In genomic region chr16:31403971-31404370, GRCm38 (mm10) we compare ENCODE assay signal across 30 mouse cellular contexts.
"Had no signal": no experiment of that assay in that cellular context is flagged by ENCODE, and none has a peak within 500 bp of the region (broad histone marks: within the 10 kb centered on the region; RNA-seq: fewer than 3 reads in every experiment).

No protein-coding gene starts in this region.

- H3K4me2 ChIP-seq: limb, embryonic 12.5 days; limb, embryonic 13.5 days; limb, embryonic 15.5 days; liver, embryonic 12.5 days; liver, embryonic 13.5 days; liver, embryonic 15.5 days; lung, embryonic 14.5 days; lung, embryonic 15.5 days; midbrain, embryonic 11.5 days; midbrain, embryonic 12.5 days; midbrain, embryonic 13.5 days; midbrain, embryonic 15.5 days; neural tube, embryonic 12.5 days had no signal

- H3K27ac ChIP-seq: limb, embryonic 10.5 days; limb, embryonic 12.5 days; limb, embryonic 13.5 days; limb, embryonic 15.5 days; liver, embryonic 12.5 days; liver, embryonic 13.5 days; liver, embryonic 14.5 days; liver, embryonic 15.5 days; lung, embryonic 15.5 days; macrophage; midbrain, embryonic 10.5 days; midbrain, embryonic 12.5 days; midbrain, embryonic 13.5 days; midbrain, embryonic 15.5 days; neural tube, embryonic 12.5 days had no signal

- H3K4me3 ChIP-seq: limb, embryonic 10.5 days; limb, embryonic 12.5 days; limb, embryonic 13.5 days; limb, embryonic 15.5 days; liver, embryonic 12.5 days; liver, embryonic 13.5 days; liver, embryonic 15.5 days; lung, embryonic 15.5 days; megakaryocyte, embryonic 14.5 days; midbrain, embryonic 10.5 days; midbrain, embryonic 12.5 days; midbrain, embryonic 13.5 days; midbrain, embryonic 15.5 days; myocyte; neural tube, embryonic 12.5 days had no signal

- H3K36me3 ChIP-seq: limb, embryonic 10.5 days; limb, embryonic 12.5 days; limb, embryonic 13.5 days; limb, embryonic 15.5 days; liver, embryonic 12.5 days; liver, embryonic 13.5 days; liver, embryonic 15.5 days; lung, embryonic 15.5 days; midbrain, embryonic 10.5 days; midbrain, embryonic 12.5 days; midbrain, embryonic 13.5 days; midbrain, embryonic 15.5 days; neural tube, embryonic 12.5 days had no signal

- H3K9ac ChIP-seq: limb, embryonic 12.5 days; limb, embryonic 13.5 days; limb, embryonic 15.5 days; liver, embryonic 12.5 days; liver, embryonic 13.5 days; liver, embryonic 14.5 days; liver, embryonic 15.5 days; lung, embryonic 14.5 days; lung, embryonic 15.5 days; midbrain, embryonic 12.5 days; midbrain, embryonic 13.5 days; midbrain, embryonic 15.5 days; neural tube, embryonic 12.5 days had no signal

- H3K4me1 ChIP-seq: limb, embryonic 12.5 days; limb, embryonic 13.5 days; limb, embryonic 15.5 days; liver, embryonic 13.5 days; liver, embryonic 15.5 days; lung, embryonic 15.5 days; megakaryocyte, embryonic 14.5 days; midbrain, embryonic 12.5 days; midbrain, embryonic 15.5 days; neural tube, embryonic 12.5 days had no signal

- H3K27me3 ChIP-seq: limb, embryonic 13.5 days; limb, embryonic 15.5 days; liver, embryonic 12.5 days; liver, embryonic 13.5 days; liver, embryonic 15.5 days; lung, embryonic 15.5 days; midbrain, embryonic 13.5 days; midbrain, embryonic 15.5 days; neural tube, embryonic 12.5 days had no signal

- ATAC-seq: liver, embryonic 12.5 days; lung, postnatal 0 days; midbrain, embryonic 13.5 days; midbrain, embryonic 15.5 days; midbrain, embryonic 16.5 days had no signal

- DNase-seq: left cerebral cortex, postnatal 4 days; liver; liver, embryonic 13.5 days; lung, adult 18-20 months; lung, adult 2 months; lung, embryonic 14.5 days; lung, postnatal 10 days; lung, postnatal 14 days; lung, postnatal 36 days; lung, postnatal 4 days; midbrain, embryonic 14.5 days had no signal

- H3K9me3 ChIP-seq: limb, embryonic 10.5 days; limb, embryonic 12.5 days; limb, embryonic 15.5 days; liver, embryonic 12.5 days; liver, embryonic 13.5 days; liver, embryonic 15.5 days; lung, embryonic 15.5 days; midbrain, embryonic 10.5 days; midbrain, embryonic 12.5 days; midbrain, embryonic 13.5 days; midbrain, embryonic 15.5 days; neural tube, embryonic 12.5 days had no signal
